In genomic region chr4:119665166-119665565, GRCm38 (mm10) we compare ENCODE assay signal across 29 mouse cellular contexts. TPM values are rescaled to one million over a fixed set of nuclear protein-coding genes. Genes with fewer than 3 reads are reported as not detected.
DNase-seq lines count a peak whose midpoint lies in the region; ATAC-seq and TF ChIP-seq lines count a peak whose summit lies in the region.
"Had no signal": no experiment of that assay in that cellular context is flagged by ENCODE, and none has a peak within 500 bp of the region (broad histone marks: within the 10 kb centered on the region; RNA-seq: fewer than 3 reads in every experiment).

No protein-coding gene starts in this region.

- H3K27me3 ChIP-seq in heart, embryonic 10.5 days (ENCODE audit: insufficient read depth, poor library complexity, severe bottlenecking): 0 out of 2 replicates have a peak, but pooled peaks cover 3% of the 10 kb centered on the region
- H3K27me3 ChIP-seq in kidney, adult 2 months (replicated peaks; ENCODE audit: control insufficient read depth, insufficient read depth, low read length): no peaks in the 10 kb centered on the region
- H3K27me3 ChIP-seq in kidney, embryonic 15.5 days: no peaks in the 10 kb centered on the region; the same call in 1 of the 2 replicates
- H3K27me3 ChIP-seq: CH12.LX; embryonic facial prominence, embryonic 12.5 days; forebrain, embryonic 13.5 days; Patski had no signal

- no peak for TF ChIP-seq CTCF in kidney, adult 2 months (conservative IDR thresholded peaks at IDR 0.05; ENCODE audit: insufficient read depth, insufficient read length, low read depth, low read length)
- no peak for TF ChIP-seq CTCF in layer of hippocampus, adult 2 months (conservative IDR thresholded peaks at IDR 0.05)

- peak overlapping the region; percentile 6; the same call in 1 of the 2 replicates for H3K27ac ChIP-seq in heart, embryonic 10.5 days
- peak overlapping the region; percentile 17; the same call in 1 of the 2 replicates for H3K27ac ChIP-seq in kidney, adult 2 months (ENCODE audit: insufficient read depth, low read depth, low read length)
- no peak overlapping the region for H3K27ac ChIP-seq in kidney, embryonic 15.5 days
- H3K27ac ChIP-seq in layer of hippocampus, adult 2 months: peak overlapping the region; percentile 51; the same call in 1 of the 2 replicates
- H3K27ac ChIP-seq: embryonic facial prominence, embryonic 10.5 days; embryonic facial prominence, embryonic 12.5 days; forebrain, embryonic 13.5 days had no signal

- no peak for TF ChIP-seq POLR2A in kidney, adult 2 months (IDR thresholded peaks at IDR 0.05; ENCODE audit: low read depth, low read length)

- no peak for ATAC-seq in kidney, embryonic 15.5 days (replicated peaks; ENCODE audit: low FRiP score)
- ATAC-seq: activated CD4-positive, CD25-positive, alpha-beta regulatory T cell, adult 4 months; CD4-positive, CD25-positive, alpha-beta regulatory T cell, adult 4 months; forebrain, embryonic 13.5 days; Patski had no signal

- no peaks in the 10 kb centered on the region for H3K36me3 ChIP-seq in heart, embryonic 10.5 days
- no peaks in the 10 kb centered on the region for H3K36me3 ChIP-seq in kidney, adult 2 months (ENCODE audit: control insufficient read depth, insufficient read depth, low read length)
- H3K36me3 ChIP-seq in kidney, embryonic 15.5 days: no peaks in the 10 kb centered on the region
- H3K36me3 ChIP-seq: embryonic facial prominence, embryonic 10.5 days; embryonic facial prominence, embryonic 12.5 days; G1E had no signal

- H3K9me3 ChIP-seq in heart, embryonic 10.5 days: no peaks in the 10 kb centered on the region
- H3K9me3 ChIP-seq in kidney, embryonic 15.5 days (replicated peaks): no peaks in the 10 kb centered on the region
- H3K9me3 ChIP-seq: embryonic facial prominence, embryonic 10.5 days; embryonic facial prominence, embryonic 12.5 days; forebrain, embryonic 13.5 days; G1E had no signal

- H3K9ac ChIP-seq in kidney, embryonic 15.5 days: no peak overlapping the region
- H3K9ac ChIP-seq: embryonic facial prominence, embryonic 12.5 days; forebrain, embryonic 13.5 days had no signal

- 88% methylated on average over 2 of the region's 2 CpGs for WGBS in heart, embryonic 10.5 days
- WGBS in kidney, adult 2 months: 91% methylated on average over 2 of the region's 2 CpGs
- WGBS in kidney, embryonic 15.5 days: 96% methylated on average over 2 of the region's 2 CpGs

- H3K4me3 ChIP-seq in heart, embryonic 10.5 days: no peak overlapping the region
- no peak overlapping the region for H3K4me3 ChIP-seq in kidney, adult 2 months (ENCODE audit: insufficient read depth, low read depth, low read length)
- H3K4me3 ChIP-seq in kidney, embryonic 15.5 days (replicated peaks): no peak overlapping the region
- no peak overlapping the region for H3K4me3 ChIP-seq in layer of hippocampus, adult 2 months
- H3K4me3 ChIP-seq: embryonic facial prominence, embryonic 10.5 days; embryonic facial prominence, embryonic 12.5 days; forebrain, embryonic 13.5 days had no signal

- intact Hi-C loops in heart, postnatal 14 days (cut with DNase I): loop anchor here (5.0 kb wide), 2 partner anchors 233 to 408 kb away; partner anchors contain the start of gene Cldn19

- peaks cover 54% of the 10 kb centered on the region for H3K4me1 ChIP-seq in heart, embryonic 10.5 days
- peaks cover 9% of the 10 kb centered on the region; the same call in 1 of the 2 replicates for H3K4me1 ChIP-seq in kidney, adult 2 months (ENCODE audit: control insufficient read depth, insufficient read depth, low read length)
- peaks cover 18% of the 10 kb centered on the region for H3K4me1 ChIP-seq in kidney, embryonic 15.5 days
- H3K4me1 ChIP-seq: embryonic facial prominence, embryonic 12.5 days had no signal

- DNase-seq in heart, adult 11 months: peak; percentile 43
- no peak for DNase-seq in heart, postnatal 4 days
- DNase-seq in heart, embryonic 10.5 days (ENCODE audit: low spot score): no peak
- no peak for DNase-seq in heart, postnatal 14 days
- DNase-seq in kidney, adult 2 months: peak; percentile 61
- no peak for DNase-seq in layer of hippocampus, adult 2 months (ENCODE audit: low spot score in 2 of 2)
- no peak for DNase-seq in layer of hippocampus, postnatal 14 days (ENCODE audit: low spot score in 2 of 2)
- DNase-seq: adrenal gland, adult 8-10 months; adrenal gland, postnatal 14 days; adrenal gland, postnatal 36 days; B cell, adult 2 months; cerebellum, adult 11-12 months; cerebellum, adult 2 months; cerebellum, adult 9-10 months; cerebellum, postnatal 10 days; cerebellum, postnatal 25 days had no signal

- H3K4me2 ChIP-seq in kidney, embryonic 15.5 days: no peak overlapping the region
- H3K4me2 ChIP-seq: embryonic facial prominence, embryonic 12.5 days; forebrain, embryonic 13.5 days had no signal

RNA-seq across cellular contexts. Expression of gene Guca2b, which starts 6.4 kb away (rescaled TPM):
- under 1 TPM in 1 of 2 experiments, not detected in 1; 0.79 TPM for total RNA-seq in heart, postnatal 4 days (2021)
- polyA plus RNA-seq in heart, embryonic 10.5 days (2016; fragmentation: Nextera tagmentation; extraction: Ambion mirVana): not detected in 2 replicates
- total RNA-seq in heart, postnatal 14 days (2021): not detected
- polyA plus RNA-seq in kidney, adult 2 months (2012; rRNA removed): 819 and 823 TPM in 2 replicates
- 2.8 and 3.1 TPM in 2 replicates for polyA plus RNA-seq in kidney, embryonic 15.5 days (2015; fragmentation: Nextera tagmentation; extraction: Ambion mirVana)
- not detected for total RNA-seq in layer of hippocampus, adult 2 months (2021)
- not detected for total RNA-seq in layer of hippocampus, postnatal 14 days (2021)
- total RNA-seq: adrenal gland, adult 8-10 months; adrenal gland, postnatal 14 days; adrenal gland, postnatal 36 days had no signal
- polyA plus RNA-seq: activated CD4-positive, CD25-positive, alpha-beta regulatory T cell, adult 4 months; CD4-positive, CD25-positive, alpha-beta regulatory T cell, adult 4 months; cerebellum, adult 2 months; cortical plate, adult 2 months; embryonic facial prominence, embryonic 10.5 days; embryonic facial prominence, embryonic 12.5 days; embryonic facial prominence, embryonic 14.5 days; forebrain, embryonic 11.5 days; forebrain, embryonic 13.5 days; G1E had no signal

RNA-seq across cellular contexts. Expression of gene Guca2a, which starts 27.7 kb away (rescaled TPM):
- total RNA-seq in heart, postnatal 4 days (2021): not detected
- polyA plus RNA-seq in heart, embryonic 10.5 days (2016; fragmentation: Nextera tagmentation; extraction: Ambion mirVana): 0.26 TPM in 1 of 2 replicates, not detected in the other
- total RNA-seq in heart, postnatal 14 days (2021): not detected
- 13.1 and 14.8 TPM in 2 replicates for polyA plus RNA-seq in kidney, adult 2 months (2012; rRNA removed)
- polyA plus RNA-seq in kidney, embryonic 15.5 days (2015; fragmentation: Nextera tagmentation; extraction: Ambion mirVana): 5.0 and 8.9 TPM in 2 replicates
- not detected for total RNA-seq in layer of hippocampus, adult 2 months (2021)
- not detected for total RNA-seq in layer of hippocampus, postnatal 14 days (2021)
- total RNA-seq: adrenal gland, adult 18-20 months; adrenal gland, postnatal 14 days; adrenal gland, postnatal 36 days; CH12.LX; G1E had no signal
- polyA plus RNA-seq: activated CD4-positive, CD25-positive, alpha-beta regulatory T cell, adult 4 months; CD4-positive, CD25-positive, alpha-beta regulatory T cell, adult 4 months; cerebellum, adult 2 months; cortical plate, adult 2 months; embryonic facial prominence, embryonic 10.5 days; embryonic facial prominence, embryonic 12.5 days; embryonic facial prominence, embryonic 14.5 days; forebrain, embryonic 11.5 days; forebrain, embryonic 13.5 days; G1E; Patski had no signal

Comparison
In these comparisons a context has a peak if more than half of its experiments do, and no peak if none do; other contexts are left out.
1. DNase-seq: peak in heart, adult 11 months (single experiment) and kidney, adult 2 months (single experiment); none in heart, postnatal 4 days (single experiment), heart, embryonic 10.5 days (single experiment), heart, postnatal 14 days (0 of 2), layer of hippocampus, adult 2 months (0 of 2) and layer of hippocampus, postnatal 14 days (0 of 2).